Mouse (Mus musculus) Patski (cell line): ENCODE results near the gene Zbtb20. TPM values are rescaled to one million over a fixed set of nuclear protein-coding genes. Genes with fewer than 3 reads are reported as not detected.
A peak's percentile ranks its signal among the peaks of the same experiment; 100 is the strongest.

ENCODE experiments used
- ATAC-seq: fragments of 100-300 bp; one replicate; pipeline ENCODE4 v1.8.0; 2021
- CTCF ChIA-PET: fragments of 350-600 bp; sonication (Branson Sonifier 250); formaldehyde crosslinking; loops from one replicate; lab custom pipeline; 2022; ENCODE audit warnings: inconsistent platforms; lab: Charles Lee
- POLR2A ChIA-PET: fragments of 350-600 bp; sonication (Branson Sonifier 250); formaldehyde crosslinking; loops from one replicate; lab custom pipeline; 2022; ENCODE audit warnings: antibody characterized with exemption, inconsistent platforms; lab: Charles Lee
- DNase-seq: peaks from one replicate; pipeline ENCODE4 v3.0.0-alpha.2; 2011; ENCODE audit warnings: low read depth, low spot score
- H3K27me3 ChIP-seq: fragments of 371-371 bp; one replicate; pipeline ENCODE4 v1.5.1; 2021
- CTCF ChIP-seq: fragments of 100-300 bp; IDR thresholded peaks from one replicate; pipeline ENCODE4 v1.5.1; 2021
- in situ Hi-C: fragments of 300-500 bp; cut with MboI; formaldehyde crosslinking; loops from 3 replicates; pipeline ENCODE4 v1.11.1; 2018; ENCODE audit warnings: low pct_unique_long_range_greater_than_20kb, mixed read lengths
- polyA plus RNA-seq: library from polyadenylated mRNA; unstranded; gene quantifications from one replicate; pipeline ENCODE4 v1.2.3, GENCODE M21; 2021

Zbtb20 gene
- polyA plus RNA-seq, 1 experiment from 2014 or later = 12.2 TPM

DNA sequence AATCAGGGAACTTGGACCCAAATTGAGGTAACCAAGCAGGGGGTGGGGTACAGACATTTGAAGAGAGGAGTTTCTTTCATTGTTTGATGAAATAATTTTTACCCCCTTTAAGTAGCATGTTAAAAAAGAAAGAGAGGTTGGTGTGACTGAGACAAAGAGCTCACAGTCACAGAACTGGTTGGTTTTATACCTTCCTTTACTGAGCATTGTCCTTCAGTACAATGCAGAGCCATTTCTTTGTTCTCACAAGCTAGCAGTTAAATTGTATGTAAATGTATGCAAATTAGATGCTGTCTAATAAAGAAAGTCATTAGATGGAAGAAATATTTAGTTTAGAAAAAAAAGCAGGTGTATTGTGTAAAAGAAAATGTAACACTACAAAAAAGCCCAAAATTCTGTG lies 220.4 kb downstream of the Zbtb20 start:
- in situ Hi-C loops = no loop called here
- no peaks in the 10 kb centered on the region for H3K27me3 ChIP-seq
- POLR2A ChIA-PET = no interaction called here
- ATAC-seq (no peak), DNase-seq (no peak)
- TF ChIP-seq CTCF = no peak
- CTCF ChIA-PET = no interaction called here

DNA sequence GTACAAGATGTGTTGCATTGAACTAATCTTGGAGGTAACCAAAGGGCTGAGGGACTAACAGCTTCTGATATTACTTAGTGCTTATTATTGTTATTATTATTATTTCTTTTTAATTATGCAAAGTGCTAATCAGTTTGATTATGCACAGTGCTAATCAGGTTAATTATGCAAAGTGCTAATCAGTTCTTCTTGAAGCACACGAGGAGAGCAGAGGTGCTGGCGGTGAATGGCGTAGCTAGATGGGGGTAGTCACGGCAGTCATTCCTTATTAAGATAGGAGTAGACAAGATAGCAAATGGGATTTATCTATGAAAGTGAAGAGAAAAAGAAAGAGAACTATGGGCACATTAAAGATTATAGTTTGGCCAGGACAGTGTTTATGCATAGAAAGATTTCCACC lies 222.5 kb downstream of the Zbtb20 start:
- H3K27me3 ChIP-seq = no peaks in the 10 kb centered on the region
- CTCF ChIA-PET = interaction anchor here (0.9 kb wide), 1 partner anchor 30 kb away, joined by 3 read pairs; no protein-coding TSS in a partner anchor
- in situ Hi-C loops = no loop called here
- POLR2A ChIA-PET = no interaction called here
- ATAC-seq (no peak), DNase-seq (no peak)
- no peak for TF ChIP-seq CTCF

DNA sequence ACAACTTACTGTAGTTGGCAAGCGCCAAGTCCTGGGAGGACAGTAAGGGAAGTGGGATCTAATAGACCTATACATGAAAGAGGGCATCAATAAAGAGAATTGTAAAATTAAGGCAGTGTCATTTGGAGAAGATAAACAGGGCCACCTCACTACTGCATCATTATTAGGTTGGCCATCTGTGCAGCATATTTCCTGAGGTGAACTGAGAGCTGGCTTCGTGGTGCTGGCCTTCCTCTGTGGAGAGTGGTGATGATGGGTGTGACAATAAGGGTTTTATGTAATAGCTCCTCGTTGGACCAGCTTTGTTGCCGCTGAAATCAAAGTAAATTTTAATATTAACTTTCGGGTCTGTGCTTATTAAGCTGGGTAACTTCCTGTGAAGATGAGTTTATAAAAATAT lies 223.0 kb downstream of the Zbtb20 start:
- POLR2A ChIA-PET = no interaction called here
- DNase-seq (no peak), ATAC-seq (no peak)
- no peak for TF ChIP-seq CTCF
- CTCF ChIA-PET = interaction anchor here (0.9 to 1.1 kb wide), 3 partner anchors 8 to 30 kb away, joined by 3 to 4 read pairs (median 4); no protein-coding TSS in a partner anchor
- no peaks in the 10 kb centered on the region for H3K27me3 ChIP-seq
- in situ Hi-C loops = no loop called here

DNA sequence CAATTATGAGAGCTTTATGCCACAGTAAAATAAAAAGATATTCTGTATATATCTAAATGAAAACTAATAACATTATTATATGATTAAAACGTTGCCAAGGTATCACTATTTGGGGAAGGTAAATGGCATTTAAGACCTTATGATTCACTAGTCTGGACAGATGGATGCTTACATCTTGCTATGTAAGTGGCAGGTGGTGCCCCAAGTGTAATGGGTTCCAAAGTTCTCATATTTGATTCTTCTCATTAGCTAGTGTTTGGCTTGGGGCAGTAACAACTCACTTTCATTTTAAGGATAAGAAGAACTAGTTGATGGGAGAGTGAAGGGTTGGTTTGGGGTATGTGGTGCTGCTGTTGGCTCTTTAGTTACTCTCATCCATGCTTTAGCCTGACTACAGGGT lies 235.6 kb downstream of the Zbtb20 start:
- POLR2A ChIA-PET = interaction anchor here (0.6 kb wide), 1 partner anchor 333 kb away, joined by 4 read pairs; no protein-coding TSS in a partner anchor
- ATAC-seq (no peak), DNase-seq (no peak)
- no peak for TF ChIP-seq CTCF
- in situ Hi-C loops = no loop called here
- CTCF ChIA-PET = interaction anchor here (1.4 kb wide), 1 partner anchor 12 kb away, joined by 4 read pairs; no protein-coding TSS in a partner anchor
- no peaks in the 10 kb centered on the region for H3K27me3 ChIP-seq

- ChIA-PET CTCF (interaction anchor here (1.4 kb wide), 1 partner anchor 14 kb away, joined by 4 read pairs; no protein-coding TSS in a partner anchor), POLR2A (no interaction called here)
- ATAC-seq (no peak), DNase-seq (no peak)
- in situ Hi-C loops = no loop called here
- H3K27me3 ChIP-seq = no peaks in the 10 kb centered on the region
- TF ChIP-seq CTCF = no peak
Observed at GRCm38 (mm10) chr16:43113968-43114367, 238.3 kb downstream of the Zbtb20 start.

- CTCF ChIA-PET = no interaction called here
- in situ Hi-C loops = no loop called here
- TF ChIP-seq CTCF = no peak
Observed at GRCm38 (mm10) chr16:43129966-43130365, 254.3 kb downstream of the Zbtb20 start.

GRCm38 (mm10) chr16:43130583-43130982 lies 254.9 kb downstream of the Zbtb20 start:
- no peaks in the 10 kb centered on the region for H3K27me3 ChIP-seq
- DNase-seq = no peak
- TF ChIP-seq CTCF = no peak
- no peak for ATAC-seq
- ChIA-PET POLR2A (no interaction called here), CTCF (no interaction called here)
- in situ Hi-C loops = no loop called here

More at GRCm38 (mm10) chr16:43129966-43130365, 254.3 kb downstream of the Zbtb20 start:
- no peaks in the 10 kb centered on the region for H3K27me3 ChIP-seq
- DNase-seq (no peak), ATAC-seq (no peak)
- POLR2A ChIA-PET = no interaction called here

DNA sequence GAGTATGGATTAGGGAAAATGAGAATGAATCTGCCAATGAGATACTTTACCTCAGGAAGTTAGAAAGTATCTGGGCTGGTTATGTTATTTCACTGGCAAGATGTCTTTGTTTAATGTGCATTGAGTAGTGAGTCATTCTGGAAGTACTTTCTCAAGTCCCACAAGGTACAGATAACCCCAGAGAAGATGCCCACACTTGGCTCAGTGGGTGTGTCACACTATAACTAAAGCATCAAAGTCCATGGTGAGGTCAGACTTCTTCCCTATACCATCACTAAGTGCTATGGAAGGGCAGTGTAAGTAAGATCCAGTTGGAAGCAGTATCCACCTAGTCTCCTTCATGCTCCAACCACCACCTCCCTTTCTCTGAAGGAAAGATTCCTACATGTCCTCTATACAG lies 255.4 kb downstream of the Zbtb20 start:
- ChIA-PET CTCF (no interaction called here), POLR2A (interaction anchor here (0.7 kb wide), 1 partner anchor 190 kb away, joined by 5 read pairs; no protein-coding TSS in a partner anchor)
- H3K27me3 ChIP-seq = no peaks in the 10 kb centered on the region
- DNase-seq (no peak), ATAC-seq (no peak)
- TF ChIP-seq CTCF = no peak
- in situ Hi-C loops = no loop called here

- in situ Hi-C loops = loop anchor here (10.0 kb wide), 2 partner anchors 334 to 894 kb away; no protein-coding TSS in a partner anchor
- CTCF ChIA-PET = no interaction called here
- H3K27me3 ChIP-seq = no peaks in the 10 kb centered on the region
- POLR2A ChIA-PET = no interaction called here
- DNase-seq (no peak), ATAC-seq (no peak)
- TF ChIP-seq CTCF = peak; percentile 64
Observed at GRCm38 (mm10) chr16:43168506-43168905, 292.8 kb downstream of the Zbtb20 start.

DNA sequence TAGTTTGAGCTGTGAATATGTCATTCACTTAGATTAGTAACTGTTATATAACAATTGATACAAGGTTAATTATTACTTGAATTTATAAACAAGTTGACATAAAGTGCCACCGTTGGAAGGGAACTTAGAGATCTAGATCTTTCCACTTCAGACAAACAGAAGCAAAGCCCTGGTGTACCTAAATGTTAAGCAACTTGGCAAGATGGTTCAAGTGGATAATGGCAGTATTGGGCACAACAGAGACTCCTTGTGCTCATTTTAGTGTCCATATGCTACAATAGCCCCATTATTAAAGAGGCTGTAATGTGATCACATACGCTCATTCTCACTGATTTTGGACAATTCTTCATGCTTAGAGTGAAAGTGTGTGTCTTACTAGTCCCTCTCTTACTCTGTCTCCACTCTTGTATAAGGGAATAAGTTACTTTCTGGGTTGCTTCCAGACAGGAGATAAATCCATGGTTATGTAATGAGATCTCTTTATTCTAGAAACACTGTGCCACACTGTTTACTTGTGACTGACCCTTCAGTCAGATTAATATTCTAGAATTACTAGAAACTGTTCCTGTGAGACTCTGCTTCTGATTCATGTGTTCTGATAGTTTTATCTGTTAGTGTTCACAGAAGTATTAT lies 293.7 kb downstream of the Zbtb20 start:
- CTCF ChIA-PET = no interaction called here
- in situ Hi-C loops = loop anchor here (10.0 kb wide), 2 partner anchors 335 to 895 kb away; no protein-coding TSS in a partner anchor
- TF ChIP-seq CTCF = no peak
- DNase-seq = no peak
- ATAC-seq = no peak
- H3K27me3 ChIP-seq = no peaks in the 10 kb centered on the region
- POLR2A ChIA-PET = interaction anchor here (0.5 kb wide), 1 partner anchor 24 kb away, joined by 3 read pairs; no protein-coding TSS in a partner anchor

DNA sequence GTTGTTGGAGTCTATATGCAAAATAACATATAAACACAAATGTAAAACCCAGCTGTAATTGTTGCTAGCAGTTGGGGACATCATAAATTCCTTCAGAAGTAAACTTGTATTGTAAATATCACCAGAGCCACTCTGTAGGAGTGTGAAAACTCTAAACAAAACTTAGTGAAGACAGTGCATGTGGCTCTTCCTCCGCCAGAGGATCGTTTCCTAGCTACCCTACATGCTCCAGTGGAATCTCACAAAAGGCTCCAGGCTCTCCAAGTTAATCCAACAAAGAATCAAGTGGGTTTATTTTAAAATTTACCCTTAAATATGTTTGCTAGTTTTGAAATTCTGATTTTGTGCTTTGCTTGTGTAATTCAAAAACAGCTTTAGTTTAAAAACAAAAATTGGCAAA lies 296.5 kb downstream of the Zbtb20 start:
- DNase-seq = no peak
- no peak for ATAC-seq
- POLR2A ChIA-PET = no interaction called here
- no peaks in the 10 kb centered on the region for H3K27me3 ChIP-seq
- CTCF ChIA-PET = interaction anchor here (1.0 to 1.6 kb wide), 2 partner anchors 9 to 15 kb away, joined by 3 to 5 read pairs; no protein-coding TSS in a partner anchor
- TF ChIP-seq CTCF = no peak
- in situ Hi-C loops = no loop called here
